1 mouse cellular context compared by ENCODE assay signal in the genomic region with DNA sequence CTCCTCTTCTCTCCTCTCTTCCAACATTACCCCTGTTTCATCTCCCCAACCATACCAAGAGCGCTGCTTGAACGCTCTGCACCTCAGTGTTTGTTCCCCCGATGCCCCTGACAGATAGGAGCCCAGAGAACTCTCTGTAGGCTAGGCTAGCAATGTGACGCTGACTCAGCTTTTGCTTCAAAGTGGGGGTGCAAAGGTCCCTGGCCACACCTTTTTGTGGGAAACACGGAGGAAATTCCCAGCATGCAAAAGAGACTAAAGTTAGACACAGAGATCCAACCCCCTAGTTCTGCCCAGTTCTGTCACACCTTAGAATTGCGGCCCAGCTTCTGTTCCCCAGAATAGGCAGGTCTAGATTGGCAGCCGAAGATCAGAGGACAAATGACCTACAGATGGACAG.
TF ChIP-seq lines count a peak whose summit lies in the region.

No protein-coding gene starts in this region.

TF ChIP-seq in CH12.LX, 34 proteins besides CTCF, POLR2A, EP300 and RAD21 (continued from another document):
- TF ChIP-seq MYC (IDR thresholded peaks at IDR 0.05; ENCODE audit: low read depth, low read length) = 0 out of 2 replicates have a peak, but pooled peaks have one; percentile 18
- no peak for TF ChIP-seq JUND (conservative IDR thresholded peaks at IDR 0.05; ENCODE audit: low read depth, low read length)
- TF ChIP-seq HCFC1 (IDR thresholded peaks at IDR 0.05; ENCODE audit: low read depth, low read length) = no peak
- peak; percentile 48; the same call in 1 of the 2 replicates for TF ChIP-seq IRF4 (IDR thresholded peaks at IDR 0.05; ENCODE audit: low read depth, low read length)
- TF ChIP-seq USF2 (conservative IDR thresholded peaks at IDR 0.05; ENCODE audit: low read depth, low read length) = no peak
- no peak for TF ChIP-seq SIN3A (IDR thresholded peaks at IDR 0.05; ENCODE audit: low read length)
- TF ChIP-seq SMC3 (IDR thresholded peaks at IDR 0.05; ENCODE audit: low read depth, low read length) = no peak
- no peak for TF ChIP-seq ZC3H11A (IDR thresholded peaks at IDR 0.05; ENCODE audit: low read depth, low read length)
- TF ChIP-seq UBTF (IDR thresholded peaks at IDR 0.05; ENCODE audit: low read depth, low read length) = no peak
- TF ChIP-seq ZNF384 (IDR thresholded peaks at IDR 0.05; ENCODE audit: low read depth, low read length) = no peak
- no peak for TF ChIP-seq MAZ (IDR thresholded peaks at IDR 0.05; ENCODE audit: low read depth, low read length)
- TF ChIP-seq RCOR1 (conservative IDR thresholded peaks at IDR 0.05; ENCODE audit: low read depth, low read length) = no peak
- TF ChIP-seq MAFK (IDR thresholded peaks at IDR 0.05; ENCODE audit: insufficient replicate concordance, low read length) = peak; percentile 98
- TF ChIP-seq NELFE (IDR thresholded peaks at IDR 0.05; ENCODE audit: low read depth, low read length) = no peak
- TF ChIP-seq E2F4 (IDR thresholded peaks at IDR 0.05; ENCODE audit: insufficient replicate concordance, low read depth, low read length) = no peak
- peak; percentile 93 for TF ChIP-seq MEF2A (IDR thresholded peaks at IDR 0.05; ENCODE audit: borderline replicate concordance, low read depth, low read length)
- TF ChIP-seq BHLHE40 (IDR thresholded peaks at IDR 0.05; ENCODE audit: low read depth, low read length) = no peak
- peak; percentile 46; the same call in 1 of the 2 replicates for TF ChIP-seq MAX (IDR thresholded peaks at IDR 0.05; ENCODE audit: low read length)
- TF ChIP-seq ZKSCAN1 (IDR thresholded peaks at IDR 0.05; ENCODE audit: borderline replicate concordance, low read depth, low read length) = no peak
- no peak for TF ChIP-seq KAT2A (IDR thresholded peaks at IDR 0.05; ENCODE audit: insufficient replicate concordance, low read length)
- no peak for TF ChIP-seq USF1 (IDR thresholded peaks at IDR 0.05; ENCODE audit: low read depth, low read length)
- peak; percentile 62 for TF ChIP-seq TCF12 (IDR thresholded peaks at IDR 0.05; ENCODE audit: low read depth, low read length)
- TF ChIP-seq MXI1 (IDR thresholded peaks at IDR 0.05; ENCODE audit: low read depth, low read length) = no peak
- peak; percentile 65 for TF ChIP-seq ETS1 (conservative IDR thresholded peaks at IDR 0.05; ENCODE audit: low read depth, low read length)
